Mouse (Mus musculus): ENCODE measurements around the gene Nrap.
"Not testable (repeated sequence)": the region's sequence is repeated elsewhere in the genome, so short reads cannot be mapped to it uniquely, and the experiment has no call there.

Gene Nrap

DNA sequence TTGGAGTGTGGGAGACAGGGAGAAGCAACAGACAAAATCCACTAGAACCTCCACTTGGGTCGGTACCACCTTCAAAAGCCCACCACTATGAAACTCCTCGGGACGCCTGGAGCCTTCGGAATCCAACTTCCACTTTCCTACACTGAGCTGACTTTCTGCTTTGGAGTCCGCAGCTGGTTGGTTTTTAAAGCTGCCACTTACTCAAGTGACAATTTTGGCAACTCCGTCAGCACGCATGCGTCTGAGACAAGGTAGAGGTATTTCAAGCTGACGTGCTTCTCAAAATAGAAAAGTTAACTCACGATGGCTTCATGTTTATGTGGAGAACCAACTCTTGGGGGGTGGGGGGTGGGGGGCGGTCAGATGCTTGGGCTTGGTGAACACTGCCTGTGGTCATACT lies at the start of gene Nrap:
Nrap (minus strand) TSS at position 159 of the 400 bp plus-strand sequence.
- no peak for DNase-seq

DNA sequence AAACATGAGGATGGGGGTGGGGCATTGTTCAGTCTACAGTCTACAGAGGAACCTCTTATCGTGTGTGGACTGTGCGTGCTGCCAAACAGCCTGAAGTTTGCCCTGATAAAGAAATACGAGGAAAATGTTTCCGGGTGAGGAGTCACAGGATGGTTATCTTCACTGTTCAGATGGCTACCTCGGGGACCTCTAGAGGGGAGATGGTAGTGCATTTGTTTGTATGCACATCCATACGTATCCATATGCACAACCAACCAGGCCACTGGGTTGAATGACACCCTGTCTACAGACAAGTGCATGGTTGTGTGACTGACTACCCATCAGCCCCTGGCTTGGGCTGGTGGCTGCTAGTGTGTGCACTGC lies 49.2 kb upstream of the Nrap start:
- DNase-seq, result no peak

DNA sequence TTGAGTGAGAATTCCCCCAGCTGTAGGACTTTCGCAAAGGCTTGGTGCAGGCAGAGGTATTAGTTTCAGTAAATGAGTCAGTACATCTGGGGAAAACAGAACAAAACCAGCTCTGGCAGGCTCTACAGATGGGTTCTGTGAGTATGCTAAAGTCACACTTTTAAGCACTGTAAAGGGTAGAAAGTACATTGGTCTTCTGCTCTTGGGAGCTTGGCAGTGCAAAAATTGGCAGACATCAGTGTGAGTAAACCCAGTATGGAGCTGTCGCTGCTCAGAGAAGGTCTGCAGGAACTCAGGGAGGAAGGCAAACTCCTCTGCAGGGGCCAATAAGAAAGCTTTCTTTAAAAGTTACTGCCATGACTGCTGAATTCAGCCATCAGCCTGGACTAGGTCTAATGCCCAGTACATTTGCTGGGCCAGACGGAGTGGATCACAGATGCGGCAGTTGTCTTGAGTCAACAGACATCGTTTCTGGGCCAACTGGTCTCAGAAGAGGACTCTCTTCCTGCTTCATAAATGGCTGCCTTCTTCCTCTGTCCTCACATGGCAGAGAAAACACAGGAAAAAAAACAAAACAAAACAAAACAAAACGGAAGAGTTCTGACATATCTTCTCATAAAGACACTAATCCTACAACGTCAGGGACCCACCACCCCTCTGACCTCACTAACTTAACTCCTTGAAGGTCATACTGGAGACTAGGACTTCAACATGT lies 48.7 kb upstream of the Nrap start:
- no peak for DNase-seq

DNA sequence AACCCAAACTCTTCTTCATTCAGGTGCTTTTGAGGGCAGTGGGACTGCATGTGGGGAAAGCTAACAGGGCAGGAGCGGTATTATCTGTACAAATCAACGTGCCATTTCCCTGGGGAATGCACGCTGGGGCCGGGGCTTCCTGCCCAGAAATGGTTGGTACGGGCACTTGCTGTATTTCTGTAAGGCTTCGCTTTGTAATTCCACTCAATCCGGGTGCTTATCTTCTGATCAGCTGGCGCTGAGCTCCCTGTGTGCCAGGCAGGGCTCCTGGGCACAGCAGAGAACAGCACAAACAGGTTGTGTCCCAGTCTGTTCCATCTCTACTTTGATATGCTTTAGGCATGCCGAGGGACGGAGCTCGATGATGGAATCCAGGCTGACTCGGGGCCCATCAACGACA lies 46.5 kb upstream of the Nrap start:
- DNase-seq, result peak; percentile 42 to 49

DNA sequence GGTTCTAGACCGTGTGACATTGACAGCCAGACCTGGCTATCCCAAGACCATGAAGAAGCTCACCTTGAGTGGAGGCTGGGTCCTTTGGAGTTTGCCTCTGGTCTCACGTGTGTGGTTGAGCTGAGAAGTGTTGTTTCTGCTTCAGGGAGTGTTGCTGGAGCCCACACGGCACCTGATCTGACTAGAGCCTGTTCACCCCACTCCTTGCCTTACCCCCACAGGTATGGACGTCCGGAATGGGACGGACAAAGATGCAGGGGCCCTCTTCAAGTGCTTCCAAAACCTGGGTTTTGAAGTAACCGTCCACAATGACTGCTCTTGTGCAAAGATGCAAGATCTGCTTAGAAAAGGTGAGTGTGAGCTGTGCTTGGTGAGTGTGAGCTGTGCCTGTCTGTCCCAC lies 43.7 kb upstream of the Nrap start:
- no peak for DNase-seq

DNA sequence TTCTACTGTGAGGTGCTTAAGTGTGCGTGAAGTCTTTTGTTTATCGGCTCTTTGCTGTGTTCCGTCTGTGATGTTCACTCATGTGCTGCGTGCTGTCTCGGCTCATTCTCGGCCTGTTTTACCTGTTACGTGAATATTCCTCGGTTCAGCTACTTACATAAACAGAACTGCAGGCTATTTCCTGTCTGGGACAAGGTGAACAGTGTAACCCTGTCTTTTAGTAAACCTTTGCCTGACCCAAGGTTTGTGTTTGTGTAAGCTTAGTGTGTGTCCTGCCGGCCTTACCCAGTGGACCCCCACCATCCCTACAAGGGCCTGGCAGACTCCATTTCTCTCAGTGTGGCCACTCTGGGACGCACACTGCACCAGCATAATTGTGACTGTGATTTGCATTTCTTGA lies 42.9 kb upstream of the Nrap start:
- no peak for DNase-seq

DNA sequence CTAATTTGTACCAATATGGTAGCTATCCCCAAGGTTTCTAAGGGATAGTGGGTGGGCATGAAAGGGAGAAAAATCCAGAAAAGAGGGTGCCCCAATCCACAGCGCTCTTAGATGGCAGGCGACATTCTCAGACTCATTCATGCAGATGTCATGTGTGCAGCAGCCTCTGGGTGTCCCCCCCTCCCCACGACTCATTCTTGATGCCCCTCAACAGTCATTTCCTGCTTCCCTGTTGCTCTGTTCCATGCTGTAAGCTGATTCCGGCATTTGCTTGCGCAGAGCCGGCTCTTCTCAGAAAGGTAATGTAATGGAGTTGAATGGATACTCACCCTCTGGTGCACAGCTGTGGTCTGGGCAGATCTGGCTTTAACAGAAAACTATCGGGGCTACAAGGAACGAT lies 40.5 kb upstream of the Nrap start:
- no peak for DNase-seq

DNA sequence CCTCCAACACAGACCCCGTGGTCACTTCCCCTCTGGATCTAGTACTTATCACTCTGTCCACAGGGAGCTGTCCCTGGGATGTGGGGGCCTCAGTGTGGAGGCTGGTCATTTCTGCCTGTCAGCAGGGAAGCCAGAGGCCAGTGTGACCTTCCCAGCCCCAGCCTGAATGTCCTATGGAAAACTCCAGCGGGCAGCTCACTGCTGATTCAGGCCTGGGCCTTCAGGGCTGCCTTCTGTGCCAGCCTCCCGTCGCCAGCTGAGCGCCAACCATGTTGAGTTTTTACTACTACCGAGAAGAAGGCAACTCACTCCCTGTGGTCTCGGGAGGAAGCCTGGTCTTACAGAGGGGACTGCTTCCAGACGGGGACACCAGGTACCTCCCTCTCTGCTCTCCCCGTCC lies 35.7 kb upstream of the Nrap start:
- DNase-seq, result no peak

DNA sequence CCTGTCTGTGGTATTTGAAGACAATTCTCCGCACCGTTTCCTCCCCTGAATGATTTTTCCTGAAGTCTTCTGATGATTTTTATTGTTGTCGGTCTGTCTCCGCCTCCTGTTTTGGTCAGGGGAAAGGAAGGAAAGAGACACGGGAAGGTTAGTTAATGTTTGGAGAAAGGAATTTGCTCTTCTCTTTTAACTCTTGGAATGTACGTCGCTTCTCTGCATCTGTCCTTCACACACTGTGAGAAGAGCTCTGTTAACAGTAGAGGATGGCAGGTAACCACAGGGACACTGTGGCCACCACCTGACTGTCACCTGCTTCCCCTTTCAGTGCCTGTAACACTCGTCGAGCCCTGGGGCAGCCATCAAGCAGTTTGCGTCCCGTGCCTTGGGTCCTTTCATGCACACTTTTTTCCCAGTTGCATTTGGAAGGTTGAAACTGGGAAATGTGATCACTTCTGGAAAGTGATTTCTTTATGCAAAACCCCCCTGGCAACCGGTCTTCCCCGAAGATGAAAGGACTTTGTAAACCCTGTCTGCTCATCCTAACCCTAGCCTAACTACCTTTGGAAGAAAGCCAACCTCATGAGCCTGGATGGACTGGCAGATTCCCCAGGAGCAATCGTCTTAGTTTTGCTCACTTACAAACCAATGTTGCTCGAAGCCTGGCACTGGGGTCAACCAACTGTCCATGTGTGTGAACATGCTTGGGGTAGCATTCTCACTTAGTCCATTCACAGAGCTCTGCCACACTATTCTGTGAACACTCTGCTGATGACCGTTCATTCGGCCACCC lies 35.0 kb upstream of the Nrap start:
- DNase-seq, result no peak

DNA sequence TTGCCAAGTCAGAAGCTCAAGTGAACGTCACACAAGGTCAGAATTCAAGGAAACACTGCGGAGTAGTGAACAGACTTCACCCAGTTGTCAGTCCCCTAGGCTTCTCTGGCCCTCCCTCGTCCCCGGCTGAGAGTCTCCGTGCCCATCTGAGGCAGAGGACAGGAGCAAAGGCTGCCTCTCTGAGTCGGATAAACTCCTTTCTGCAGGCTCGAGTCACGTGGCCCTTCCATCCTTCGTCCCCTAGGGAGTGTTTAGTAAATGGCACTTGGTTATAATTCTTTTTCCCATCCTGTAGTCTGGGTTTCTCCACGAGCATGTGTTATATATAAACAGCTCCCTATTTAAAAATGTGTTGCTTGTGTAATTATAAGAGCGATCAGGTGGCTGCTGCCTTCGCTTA lies 33.5 kb upstream of the Nrap start:
- DNase-seq, result no peak

DNA sequence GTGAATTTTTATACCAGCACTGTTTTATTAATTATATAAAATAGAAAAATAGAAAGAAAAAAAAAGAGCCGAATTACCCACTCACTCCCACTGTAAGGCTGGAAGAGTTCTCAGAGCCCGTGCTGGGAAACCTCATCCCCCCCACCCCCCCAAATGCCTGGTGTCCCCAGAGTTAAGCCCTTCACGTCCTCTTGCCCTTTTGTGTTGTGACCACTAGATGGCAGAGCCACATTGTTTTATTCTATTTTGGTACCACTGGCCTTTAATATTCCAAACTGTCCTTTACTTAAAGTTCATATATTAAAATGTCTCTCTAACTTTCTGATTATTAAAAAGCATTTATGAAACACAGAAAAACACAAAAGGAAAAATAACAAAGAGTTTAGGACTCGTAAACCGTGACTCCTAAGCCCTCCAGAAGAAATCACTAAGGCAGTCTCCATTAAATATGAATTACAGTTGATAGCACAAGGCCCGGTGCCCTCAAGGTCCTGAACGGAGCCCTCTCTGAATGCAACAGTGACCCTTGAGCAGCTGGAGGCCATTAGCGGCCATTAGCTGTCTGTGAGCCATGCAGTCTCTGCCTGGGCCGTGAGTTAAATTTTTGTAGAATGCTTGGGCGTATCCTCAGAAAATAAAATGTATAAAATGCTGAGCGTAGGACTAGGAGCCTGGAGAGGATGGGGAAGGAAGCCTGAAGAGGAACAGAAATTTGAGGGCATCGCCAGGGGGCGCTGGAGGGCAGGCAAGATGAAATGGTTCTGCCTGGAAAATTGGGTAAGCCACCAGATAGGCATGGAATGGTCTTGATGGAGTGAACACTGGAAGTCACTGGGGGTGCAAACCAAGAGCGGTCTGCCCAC lies 32.9 kb upstream of the Nrap start:
- peak; percentile 88 to 90 for DNase-seq

DNA sequence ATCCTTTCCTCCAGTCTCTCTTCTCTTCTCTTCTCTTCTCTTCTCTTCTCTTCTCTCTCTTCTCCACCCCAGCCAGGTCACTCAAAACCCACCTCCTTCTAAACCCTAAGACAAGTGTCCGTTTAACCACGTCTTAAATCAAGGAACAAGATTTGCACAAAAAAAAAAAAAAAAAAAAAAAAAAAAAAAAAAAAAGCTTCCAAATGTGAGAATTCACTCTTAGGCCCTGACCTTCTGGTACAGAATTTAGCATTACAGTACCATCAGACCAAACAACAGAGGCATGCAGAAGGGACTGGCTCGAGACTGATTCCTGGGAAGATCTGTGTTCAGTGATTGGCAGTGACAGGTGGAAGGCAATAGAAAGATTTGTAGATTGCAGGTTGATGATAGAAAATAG lies 30.5 kb upstream of the Nrap start:
- DNase-seq, result no peak

DNA sequence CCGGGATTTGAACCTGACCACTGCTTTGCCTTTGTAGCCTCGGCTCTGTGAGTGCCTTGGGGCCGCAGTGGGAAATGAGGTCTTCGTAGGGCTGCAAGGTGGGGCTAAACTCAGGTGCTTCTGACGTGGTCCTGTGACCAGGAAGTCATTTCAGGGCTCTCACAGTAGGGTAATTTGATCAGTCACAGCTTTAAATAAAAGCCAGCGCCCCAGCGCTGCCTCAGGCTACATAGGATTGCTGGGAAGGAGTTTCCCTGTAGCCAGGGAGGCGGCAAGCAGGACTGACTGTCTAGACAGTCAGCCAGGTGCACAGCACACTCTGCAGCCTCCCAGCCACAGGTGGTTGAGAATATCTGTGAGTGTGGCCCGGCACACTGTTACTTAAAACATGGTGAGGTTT lies 29.6 kb upstream of the Nrap start:
- no peak for DNase-seq

DNA sequence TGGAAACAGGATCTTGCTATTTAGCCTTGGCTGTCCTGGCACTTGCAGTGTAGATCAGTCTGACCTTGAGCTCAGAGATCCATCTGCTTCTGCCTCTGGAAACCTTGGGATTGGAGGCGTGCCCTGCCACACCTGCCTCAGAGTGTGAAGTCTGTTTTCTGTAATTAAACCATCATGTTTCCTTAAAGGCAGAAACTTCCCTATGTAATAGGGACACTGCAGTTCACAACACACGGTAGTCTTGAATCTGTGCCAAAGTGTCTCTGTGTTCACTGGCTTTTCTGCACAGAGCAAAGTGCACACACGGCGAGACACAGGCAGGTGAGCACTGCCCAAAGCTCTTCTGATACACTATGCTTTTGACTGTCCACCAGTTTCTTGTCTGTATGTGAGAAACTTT lies 28.6 kb upstream of the Nrap start:
- DNase-seq, result no peak

DNA sequence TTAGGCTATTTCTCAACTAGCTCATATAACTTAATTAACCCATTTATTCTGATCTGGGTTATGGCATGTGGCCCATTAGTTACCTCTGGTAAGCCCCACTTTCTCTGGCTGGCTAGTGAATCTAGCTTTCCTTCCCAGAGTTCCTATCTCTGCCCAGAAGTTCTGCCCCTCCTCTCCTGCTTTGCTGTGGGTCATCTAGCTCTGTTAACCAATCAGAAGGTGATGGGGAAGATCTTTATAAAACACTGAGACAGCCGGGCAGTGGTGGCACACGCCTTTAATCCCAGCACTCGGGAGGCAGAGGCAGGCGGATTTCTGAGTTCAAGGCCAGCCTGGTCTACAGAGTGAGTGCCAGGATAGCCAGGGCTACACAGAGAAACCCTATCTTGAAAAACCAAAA lies 20.0 kb upstream of the Nrap start:
- DNase-seq, result not testable (repeated sequence)

DNA sequence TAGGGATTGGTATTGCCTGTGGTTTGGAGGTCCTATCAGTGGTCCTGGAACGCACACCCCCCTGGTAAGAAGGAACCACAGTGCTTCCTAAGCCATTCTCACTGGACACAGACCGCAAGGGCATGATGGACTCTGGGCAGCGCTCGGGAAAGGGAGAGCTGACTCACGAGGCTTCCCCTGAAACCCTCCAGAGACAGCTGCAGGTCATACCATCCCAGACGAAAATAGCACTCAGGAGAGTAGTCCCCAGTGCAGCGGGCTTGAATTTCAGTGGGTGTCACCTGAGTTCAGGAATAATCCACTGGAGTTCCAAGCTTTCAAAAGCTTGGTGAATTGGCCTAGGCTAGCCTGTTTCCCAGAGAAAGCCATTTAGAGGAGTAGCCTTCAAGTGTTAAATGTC lies 16.7 kb upstream of the Nrap start:
- DNase-seq, result no peak

DNA sequence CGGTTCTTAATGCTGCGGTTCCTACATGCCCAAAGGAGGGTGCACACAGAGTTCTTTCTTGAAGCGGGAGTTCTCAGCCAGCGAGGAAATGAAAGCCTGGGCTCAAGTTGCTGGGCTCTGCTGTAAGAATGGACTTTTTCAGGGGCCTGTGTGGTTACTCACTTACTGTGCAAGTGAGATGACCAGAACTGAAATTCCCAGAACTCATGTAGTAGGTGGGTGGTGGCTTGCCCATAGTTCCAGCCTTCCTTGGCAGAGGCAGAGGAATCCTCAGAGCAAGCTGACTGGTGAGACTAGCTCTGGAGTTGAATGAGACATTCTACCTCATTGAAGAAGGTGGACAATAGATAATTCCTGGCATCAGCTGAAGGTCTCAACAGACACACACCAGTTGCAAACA lies 16.0 kb upstream of the Nrap start:
- DNase-seq, result no peak

DNA sequence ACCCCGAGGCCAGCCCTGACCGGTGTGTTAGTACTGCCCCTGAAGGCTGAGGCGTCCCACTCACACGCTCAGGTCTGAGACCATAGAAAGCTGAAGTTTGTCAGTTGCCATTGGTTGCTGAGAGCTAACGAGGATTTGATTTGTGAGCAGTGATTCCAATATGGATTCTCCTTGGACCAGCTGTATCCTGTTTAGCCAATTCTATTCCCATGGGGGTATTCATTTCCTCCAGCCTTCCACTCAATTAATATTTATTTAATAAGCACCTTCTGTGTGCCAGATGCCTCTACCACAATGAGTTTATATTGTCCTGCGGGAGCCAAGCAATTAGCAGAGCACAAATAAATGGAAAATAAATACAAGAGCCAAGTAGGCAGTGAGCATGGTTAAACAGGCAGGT lies 12.0 kb upstream of the Nrap start:
- DNase-seq, result no peak

DNA sequence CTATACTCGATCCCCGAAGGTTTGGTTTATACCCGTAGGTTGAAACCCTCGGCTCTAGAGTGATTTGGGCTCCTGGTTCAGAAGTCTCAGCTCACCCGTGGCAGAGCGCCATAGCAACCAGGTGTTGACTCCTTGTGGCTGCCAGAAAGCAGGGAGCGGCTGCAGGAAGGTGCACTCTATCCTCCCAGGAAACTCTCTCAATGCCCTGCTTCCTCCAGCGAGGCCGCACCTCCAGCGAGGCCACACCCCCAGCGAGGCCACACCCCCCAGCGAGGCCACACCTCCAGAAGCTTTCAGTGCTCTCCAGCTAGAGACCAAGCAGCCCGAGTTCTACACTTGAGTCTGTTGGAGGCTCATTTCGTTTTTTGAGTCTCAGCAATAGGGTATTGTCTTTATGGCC lies 10.4 kb upstream of the Nrap start:
- peak in 1 of 2 experiments; percentile 11 for DNase-seq

DNA sequence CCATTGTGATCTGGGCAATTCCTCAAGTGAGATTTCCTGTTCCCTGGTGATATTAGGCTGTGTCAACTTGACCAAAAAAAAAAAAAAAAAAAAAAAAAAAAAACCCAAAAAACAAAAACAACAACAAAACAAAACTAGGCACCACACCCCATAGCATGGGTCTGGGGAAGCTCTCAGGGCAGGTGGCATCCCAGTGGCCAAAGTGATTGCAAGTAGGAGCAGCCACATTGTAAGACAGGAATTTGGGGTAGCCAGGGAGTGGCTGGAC lies 8.6 kb upstream of the Nrap start:
- DNase-seq, result no peak

DNA sequence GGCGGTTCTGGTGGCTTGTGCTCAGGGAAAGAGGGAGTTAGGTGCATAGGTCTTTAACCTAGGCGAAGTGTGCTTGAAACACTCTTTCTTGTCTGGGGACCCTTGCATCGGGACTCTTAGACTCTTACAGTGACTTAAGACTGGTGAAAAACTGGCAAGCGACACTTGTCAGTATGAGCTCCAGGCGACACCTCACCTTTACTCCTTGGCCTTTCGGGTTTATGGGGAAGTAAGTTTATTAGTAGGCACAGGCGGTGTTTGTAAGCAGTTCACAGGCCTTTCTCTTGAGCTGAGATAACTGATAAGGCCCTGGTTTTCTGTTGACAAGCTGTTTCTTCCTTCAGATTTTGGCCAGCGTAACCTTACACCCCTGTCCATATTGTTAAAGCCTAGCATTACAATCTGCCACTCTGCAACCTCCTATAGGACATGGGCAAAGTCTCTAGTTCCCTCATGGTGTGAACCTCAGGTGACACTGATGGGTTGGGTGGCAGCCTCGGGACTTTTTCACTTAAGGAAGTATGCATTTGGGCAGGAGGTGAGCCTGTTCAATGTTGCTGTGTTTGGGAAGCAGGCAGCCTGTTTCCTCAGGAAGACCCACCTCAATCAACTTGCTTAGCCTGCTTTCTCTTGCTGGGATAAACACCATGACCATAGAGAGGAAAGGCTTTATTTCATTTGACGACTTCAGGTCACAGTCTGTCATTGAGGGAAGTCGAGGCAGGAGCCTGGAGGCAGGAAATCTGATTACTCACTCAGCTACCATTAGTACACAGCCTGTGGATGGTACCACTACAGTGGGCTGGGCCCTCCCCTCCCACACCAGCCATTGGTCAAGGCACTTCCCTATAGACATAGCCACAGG lies 8.1 kb upstream of the Nrap start:
- DNase-seq, result no peak

DNA sequence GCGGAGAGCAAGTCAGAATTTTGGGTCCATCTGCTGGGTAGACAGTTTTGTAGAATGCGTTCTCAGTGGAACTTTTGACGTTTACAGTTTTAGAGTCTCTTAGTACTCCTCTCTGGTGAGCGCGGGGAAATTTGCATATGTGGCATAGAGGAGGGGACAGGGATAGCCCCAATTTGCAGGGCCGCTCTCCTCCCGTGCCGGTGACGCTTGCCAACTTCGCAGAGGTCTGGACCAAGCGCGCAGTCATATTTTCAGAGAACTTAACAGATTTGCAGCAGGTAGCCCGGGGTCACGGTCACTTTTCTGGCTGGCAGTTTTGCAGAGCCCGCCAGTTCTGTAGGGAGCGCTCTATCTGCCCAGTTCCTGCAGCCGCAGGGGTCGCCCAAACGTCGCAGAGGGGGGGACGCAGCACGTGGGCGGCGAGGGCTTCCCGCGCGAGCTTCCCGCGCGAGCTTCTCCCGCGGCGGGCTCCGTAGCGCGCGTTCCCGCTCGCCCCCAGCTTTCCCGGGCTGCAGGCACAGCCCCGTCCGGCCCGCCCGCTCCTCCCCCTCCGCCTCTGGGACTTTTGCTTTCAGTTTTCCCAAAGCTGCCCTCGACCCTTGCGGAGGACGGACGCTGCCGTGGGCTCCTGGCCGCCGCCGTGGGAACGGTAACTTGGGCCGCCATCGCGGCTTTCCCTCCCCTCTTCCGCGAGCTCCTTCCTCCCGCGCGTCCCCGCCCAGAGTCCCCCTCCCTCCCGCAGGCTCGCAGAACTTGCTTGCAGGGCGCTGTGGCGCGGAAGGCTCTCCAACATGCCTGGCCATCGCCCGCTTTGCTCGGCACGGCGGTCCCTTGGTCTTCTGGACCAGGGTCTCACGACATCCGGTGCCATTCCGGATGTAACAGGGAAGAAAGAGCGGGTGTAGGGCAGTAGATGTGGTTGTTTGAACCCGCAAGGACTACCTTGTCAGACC lies 7.1 kb upstream of the Nrap start, which contains the start of gene Casp7:
Casp7 (plus strand) TSS at position 461 of the 953 bp plus-strand sequence.
- peak; percentile 15 to 30 for DNase-seq
